Mouse (Mus musculus) CH12.LX (cell line): Measurements from ENCODE around the gene Arid4b. TPM values are rescaled to one million over a fixed set of nuclear protein-coding genes. Genes with fewer than 3 reads are reported as not detected.

ENCODE experiments used
- DNase-seq: peaks from one replicate; pipeline ENCODE4 v3.0.0-alpha.2; 2013; ENCODE audit errors: extremely low read depth
- H3K27ac ChIP-seq: 2 replicates; pipeline ENCODE4 v1.5.1; 2012; ENCODE audit warnings: low read depth, mild to moderate bottlenecking, control low read depth, moderate library complexity; ENCODE audit not compliant: insufficient read depth
- H3K27me3 ChIP-seq: replicated peaks from 2 replicates; pipeline ENCODE3; 2012; ENCODE audit warnings: inconsistent platforms
- H3K36me3 ChIP-seq, 2 experiments: replicated peaks in 1 of 2; 2 replicates each; pipeline versions ENCODE3 to v1.6.1; 2012; ENCODE audit warnings: inconsistent platforms in 1 of 2, low read length in 1 of 2, mild to moderate bottlenecking in 1 of 2, mixed read lengths in 1 of 2, moderate library complexity in 1 of 2; ENCODE audit not compliant: control insufficient read depth in 1 of 2, insufficient read depth in 1 of 2
- H3K4me1 ChIP-seq, 2 experiments: 2 replicates each; pipeline ENCODE4 v1.6.1; 2012; ENCODE audit warnings: inconsistent platforms in 1 of 2, moderate library complexity in 1 of 2; ENCODE audit not compliant: insufficient read depth in 2 of 2, control insufficient read depth in 1 of 2
- H3K4me2 ChIP-seq: 2 replicates; pipeline ENCODE4 v1.6.1; 2012; ENCODE audit warnings: low read depth, mild to moderate bottlenecking, control low read depth; ENCODE audit not compliant: poor library complexity, insufficient read depth, severe bottlenecking
- H3K4me3 ChIP-seq, 3 experiments: fragments of 150-350 bp in 1 of 3; sonication (generic) in 1 of 3; replicated peaks in 1 of 3; 2 replicates each; pipeline versions ENCODE3 to v1.5.1; 2011 to 2012; ENCODE audit warnings: low read depth in 2 of 3, low read length in 2 of 3, mild to moderate bottlenecking in 2 of 3, moderate library complexity in 2 of 3, control low read depth in 1 of 3, improper control_type of control experiment in 1 of 3, inconsistent platforms in 1 of 3, mixed read lengths in 1 of 3; ENCODE audit not compliant: poor library complexity in 1 of 3
- H3K79me2 ChIP-seq: replicated peaks from 2 replicates; pipeline ENCODE4 v1.6.1; 2012; ENCODE audit warnings: mild to moderate bottlenecking, moderate library complexity; ENCODE audit not compliant: control insufficient read depth, poor library complexity, insufficient read depth, severe bottlenecking; ENCODE audit errors: extremely low read depth
- H3K9ac ChIP-seq: 2 replicates; pipeline ENCODE4 v1.6.1; 2012; ENCODE audit warnings: low read depth, mild to moderate bottlenecking, control low read depth, moderate library complexity; ENCODE audit not compliant: insufficient read depth
- H3K9me3 ChIP-seq: replicated peaks from 2 replicates; pipeline ENCODE3; 2012; ENCODE audit warnings: low read length, inconsistent platforms, mixed read lengths
- CHD1 ChIP-seq: IDR thresholded peaks from 2 replicates; pipeline ENCODE4 v1.6.1; 2012; ENCODE audit warnings: low read depth, low read length, improper control_type of control experiment, inconsistent platforms
- CHD2 ChIP-seq: IDR thresholded peaks from 2 replicates; pipeline ENCODE4 v1.6.1; 2011; ENCODE audit warnings: low read length, improper control_type of control experiment
- CTCF ChIP-seq, 2 experiments: IDR thresholded peaks in 1 of 2; conservative IDR thresholded peaks in 1 of 2; 2 replicates each; pipeline ENCODE4 v1.5.1; 2011 to 2012; ENCODE audit warnings: low read depth in 2 of 2, low read length in 2 of 2, improper control_type of control experiment in 1 of 2, inconsistent platforms in 1 of 2, mild to moderate bottlenecking in 1 of 2, moderate library complexity in 1 of 2
- E2F4 ChIP-seq: IDR thresholded peaks from 2 replicates; pipeline ENCODE4 v1.6.1; 2011; ENCODE audit warnings: low read depth, low read length, improper control_type of control experiment; ENCODE audit not compliant: insufficient replicate concordance
- ELF1 ChIP-seq: IDR thresholded peaks from 2 replicates; pipeline ENCODE4 v1.6.1; 2014; ENCODE audit warnings: low read depth, mild to moderate bottlenecking, inconsistent platforms, low read length, improper control_type of control experiment
- EP300 ChIP-seq: IDR thresholded peaks from 2 replicates; pipeline ENCODE4 v1.6.1; 2011; ENCODE audit warnings: low read length, improper control_type of control experiment
- ETS1 ChIP-seq: conservative IDR thresholded peaks from 2 replicates; pipeline ENCODE4 v1.6.1; 2012; ENCODE audit warnings: low read depth, mild to moderate bottlenecking, inconsistent platforms, low read length, improper control_type of control experiment, moderate library complexity
- GABPA ChIP-seq: IDR thresholded peaks from 2 replicates; pipeline ENCODE4 v1.6.1; 2012; ENCODE audit warnings: low read depth, low read length, improper control_type of control experiment, inconsistent platforms; ENCODE audit not compliant: insufficient replicate concordance
- IRF4 ChIP-seq: IDR thresholded peaks from 2 replicates; pipeline ENCODE4 v1.6.1; 2014; ENCODE audit warnings: low read depth, mild to moderate bottlenecking, inconsistent platforms, low read length, improper control_type of control experiment
- JUN ChIP-seq: IDR thresholded peaks from 2 replicates; pipeline ENCODE4 v1.6.1; 2011; ENCODE audit warnings: low read depth, mild to moderate bottlenecking, low read length, improper control_type of control experiment, moderate library complexity; ENCODE audit not compliant: insufficient read depth
- JUND ChIP-seq: conservative IDR thresholded peaks from 2 replicates; pipeline ENCODE4 v1.6.1; 2011; ENCODE audit warnings: low read depth, low read length, improper control_type of control experiment
- KAT2A ChIP-seq: IDR thresholded peaks from 2 replicates; pipeline ENCODE4 v1.6.1; 2012; ENCODE audit warnings: low read length, improper control_type of control experiment, inconsistent platforms; ENCODE audit not compliant: insufficient replicate concordance
- MAFK ChIP-seq: IDR thresholded peaks from 2 replicates; pipeline ENCODE4 v1.6.1; 2011; ENCODE audit warnings: low read length, improper control_type of control experiment; ENCODE audit not compliant: insufficient replicate concordance
- MEF2A ChIP-seq: IDR thresholded peaks from 2 replicates; pipeline ENCODE4 v1.6.1; 2014; ENCODE audit warnings: low read depth, mild to moderate bottlenecking, inconsistent platforms, low read length, improper control_type of control experiment, borderline replicate concordance
- MYC ChIP-seq: IDR thresholded peaks from 2 replicates; pipeline ENCODE4 v1.6.1; 2011; ENCODE audit warnings: low read depth, mild to moderate bottlenecking, improper control_type of control experiment, low read length
- NELFE ChIP-seq: IDR thresholded peaks from 2 replicates; pipeline ENCODE4 v1.6.1; 2011; ENCODE audit warnings: low read depth, low read length, improper control_type of control experiment
- NRF1 ChIP-seq: IDR thresholded peaks from 2 replicates; pipeline ENCODE4 v1.6.1; 2014; ENCODE audit warnings: low read depth, mild to moderate bottlenecking, inconsistent platforms, low read length, improper control_type of control experiment, moderate library complexity
- POLR2AphosphoS2 ChIP-seq: IDR thresholded peaks from 2 replicates; pipeline ENCODE4 v1.6.1; 2011; ENCODE audit warnings: low read depth, low read length, improper control_type of control experiment
- RCOR1 ChIP-seq: conservative IDR thresholded peaks from 2 replicates; pipeline ENCODE4 v1.6.1; 2012; ENCODE audit warnings: low read depth, mild to moderate bottlenecking, inconsistent platforms, low read length, improper control_type of control experiment
- SIN3A ChIP-seq: IDR thresholded peaks from 2 replicates; pipeline ENCODE4 v1.6.1; 2012; ENCODE audit warnings: low read length, improper control_type of control experiment, inconsistent platforms
- UBTF ChIP-seq: IDR thresholded peaks from 2 replicates; pipeline ENCODE4 v1.6.1; 2012; ENCODE audit warnings: low read depth, mild to moderate bottlenecking, inconsistent platforms, low read length, improper control_type of control experiment, moderate library complexity
- USF1 ChIP-seq: IDR thresholded peaks from 2 replicates; pipeline ENCODE4 v1.6.1; 2014; ENCODE audit warnings: low read depth, mild to moderate bottlenecking, inconsistent platforms, low read length, improper control_type of control experiment
- USF2 ChIP-seq: conservative IDR thresholded peaks from 2 replicates; pipeline ENCODE4 v1.6.1; 2011; ENCODE audit warnings: low read depth, low read length, improper control_type of control experiment
- ZC3H11A ChIP-seq: IDR thresholded peaks from 2 replicates; pipeline ENCODE4 v1.6.1; 2012; ENCODE audit warnings: low read depth, mild to moderate bottlenecking, inconsistent platforms, low read length, improper control_type of control experiment
- ZKSCAN1 ChIP-seq: IDR thresholded peaks from 2 replicates; pipeline ENCODE4 v1.6.1; 2012; ENCODE audit warnings: low read depth, inconsistent platforms, low read length, improper control_type of control experiment, borderline replicate concordance
- ZMIZ1 ChIP-seq: IDR thresholded peaks from 2 replicates; pipeline ENCODE4 v1.6.1; 2012; ENCODE audit warnings: low read depth, mild to moderate bottlenecking, inconsistent platforms, low read length, improper control_type of control experiment
- dilution Hi-C: fragments of 300-500 bp; cut with MboI; formaldehyde crosslinking; loops from 2 replicates; pipeline ENCODE4 v1.14.3; 2020; ENCODE audit warnings: low sequenced_read_pairs; ENCODE audit not compliant: extremely low pct_unique_long_range_greater_than_20kb, extremely low pct_ligation_motif_present
- in situ Hi-C: fragments of 300-500 bp; cut with MboI; formaldehyde crosslinking; loops from 3 replicates; pipeline ENCODE4 v1.14.3; 2019; ENCODE audit warnings: low sequenced_read_pairs, low pct_ligation_motif_present, low pct_unique_long_range_greater_than_20kb, mixed read lengths
- polyA plus RNA-seq: library from polyadenylated mRNA; unstranded; fragments of >175 nt; gene quantifications from 2 replicates; pipeline ENCODE4 v1.2.1, GENCODE M21; 2012; ENCODE audit warnings: low read depth; ENCODE audit not compliant: insufficient read length
- total RNA-seq, 2 experiments: library from RNA; depleted of rRNA; stranded (reverse); fragments of 300-350 nt in 1 of 2; fragments of >200 nt in 1 of 2; gene quantifications; 2 replicates each; pipeline ENCODE4 v1.2.3; 2012 to 2014

Gene Arid4b
- total and polyA plus RNA-seq, 3 experiments, result 9.2 to 16.4 (median 9.7) TPM

DNA sequence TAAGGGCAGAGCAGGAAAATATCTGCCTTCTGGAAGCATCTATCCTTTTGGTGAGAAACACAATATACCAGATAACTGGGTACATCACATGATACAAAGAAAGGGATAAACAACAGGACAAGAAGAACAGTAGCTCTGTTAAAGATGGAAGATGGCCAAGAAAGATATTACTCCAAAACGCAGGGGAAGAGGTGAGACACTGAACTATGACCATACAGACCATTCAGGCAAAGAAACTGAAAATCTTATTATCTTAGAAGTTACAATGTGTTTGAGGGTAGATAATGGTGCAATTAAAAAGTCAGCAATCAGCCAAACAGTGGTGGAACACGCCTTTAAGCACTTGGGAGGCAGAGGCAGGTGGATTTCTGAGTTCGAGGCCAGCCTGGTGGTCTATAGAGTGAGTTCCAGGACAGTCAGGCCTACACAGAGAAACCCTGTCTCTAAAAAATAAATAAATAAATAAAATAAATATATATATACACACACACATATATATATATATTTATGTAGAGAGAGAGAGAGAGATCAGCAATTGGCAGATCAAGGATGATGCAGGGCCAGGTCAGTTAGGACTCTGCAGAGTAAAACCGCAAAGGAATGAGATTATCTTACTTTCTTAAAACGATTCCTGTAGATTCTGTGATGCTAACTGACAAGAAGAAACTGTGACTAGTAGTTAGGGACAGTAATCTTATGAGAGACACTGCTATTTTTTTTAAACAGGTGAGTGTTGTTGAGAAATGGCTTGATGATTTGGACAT is 29.5 kb upstream of the Arid4b start:
- H3K27ac ChIP-seq, result no peak overlapping the region; the same call in 1 of the 2 replicates
- in situ Hi-C loops, result no loop called here
- H3K9me3 ChIP-seq, result no peaks in the 10 kb centered on the region
- no peak overlapping the region for H3K4me2 ChIP-seq
- no peak for TF ChIP-seq UBTF
- no peak for TF ChIP-seq E2F4
- no peak for TF ChIP-seq JUN
- TF ChIP-seq NELFE, result no peak
- TF ChIP-seq NRF1, result no peak
- TF ChIP-seq EP300, result no peak
- TF ChIP-seq MYC, result no peak
- no peak for TF ChIP-seq MEF2A
- no peak for TF ChIP-seq CTCF (conservative IDR thresholded peaks at IDR 0.05 in 1 of 2, IDR thresholded peaks at IDR 0.05 in 1 of 2; ENCODE audit: low read depth in 2 of 2, low read length in 2 of 2)
- no peak for TF ChIP-seq USF1
- no peak for TF ChIP-seq ZMIZ1
- no peak for TF ChIP-seq POLR2AphosphoS2
- no peak for TF ChIP-seq JUND
- TF ChIP-seq ZC3H11A, result no peak
- no peak for TF ChIP-seq IRF4
- TF ChIP-seq KAT2A, result no peak
- no peak for TF ChIP-seq ETS1
- TF ChIP-seq SIN3A, result no peak
- no peak for TF ChIP-seq CHD1
- no peak for TF ChIP-seq RCOR1
- dilution Hi-C loops, result no loop called here
- peak overlapping the region; percentile 19 for H3K9ac ChIP-seq
- peaks cover 4 to 35% of the 10 kb centered on the region in 2 experiments for H3K36me3 ChIP-seq
- peaks cover 68% of the 10 kb centered on the region for H3K79me2 ChIP-seq
- H3K4me1 ChIP-seq, result peaks cover 5 to 31% of the 10 kb centered on the region in 2 experiments; a peak in 3 of 4 replicates
- H3K4me3 ChIP-seq, result no peak overlapping the region
- H3K27me3 ChIP-seq, result no peaks in the 10 kb centered on the region
- no peak for DNase-seq

DNA sequence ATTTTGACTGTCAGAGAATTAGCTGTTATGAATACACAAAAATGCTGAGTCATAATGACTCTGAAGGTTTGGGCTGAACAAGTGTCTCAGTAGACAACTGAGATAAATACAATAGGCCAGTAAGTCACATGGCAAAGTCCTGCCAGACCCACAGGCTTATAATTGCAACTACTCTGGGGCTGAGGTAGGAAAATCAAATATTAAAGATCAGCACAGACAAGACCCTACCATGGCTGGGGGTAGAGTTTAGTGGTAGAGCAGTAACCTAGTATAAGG is 29.0 kb upstream of the Arid4b start:
- DNase-seq, result peak; percentile 64
- Histone ChIP-seq H3K27ac (peak overlapping the region; percentile 75; the same call in 1 of the 2 replicates), H3K4me1 (peaks cover 5 to 31% of the 10 kb centered on the region in 2 experiments; a peak in 3 of 4 replicates)

More for the DNA sequence above, 29.0 kb upstream of the Arid4b start:
- Histone ChIP-seq H3K27me3 (no peaks in the 10 kb centered on the region), H3K79me2 (peaks cover 73% of the 10 kb centered on the region), H3K36me3 (peaks cover 3 to 31% of the 10 kb centered on the region in 2 experiments), H3K9me3 (no peaks in the 10 kb centered on the region), H3K9ac (peak overlapping the region; percentile 17), H3K4me3 (no peak overlapping the region), H3K4me2 (peak overlapping the region; percentile 88)
- dilution Hi-C loops, result no loop called here
- TF ChIP-seq GABPA (peak; percentile 65), JUND (0 out of 2 replicates have a peak, but pooled peaks have one; percentile 57), POLR2AphosphoS2 (no peak), MYC (no peak), CHD2 (no peak), USF2 (no peak), EP300 (no peak), IRF4 (0 out of 2 replicates have a peak, but pooled peaks have one; percentile 4), ZKSCAN1 (no peak), MAFK (peak; percentile 99), KAT2A (no peak), ELF1 (no peak)
- in situ Hi-C loops, result no loop called here
